Mouse (Mus musculus): ENCODE measurements at regions not wholly inside any gene's neighbourhood (a gene's known extent, or its start where the extent isn't known, plus 50 kb on each side); places are given as distances from the start of the nearest gene placed in this dataset.

DNA sequence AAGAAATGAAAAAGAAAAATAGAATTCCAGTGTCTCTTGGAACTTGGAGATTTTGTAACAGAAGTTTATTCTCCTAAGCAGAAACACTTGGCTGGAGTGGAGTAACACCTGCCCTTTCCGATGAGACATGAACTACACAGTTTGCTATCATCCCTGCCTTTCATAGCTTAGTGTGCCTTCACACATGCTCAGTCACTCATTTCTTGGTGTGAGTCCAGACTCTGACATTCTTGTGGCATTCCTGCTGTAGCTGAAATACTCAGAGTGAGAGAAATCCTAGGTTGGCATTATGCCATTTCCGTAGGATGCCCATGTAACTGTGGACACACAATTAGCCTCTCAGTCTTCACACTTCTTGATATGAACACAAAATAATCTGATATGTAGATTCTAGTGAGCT is 318.2 kb downstream of the Gsdmc2 start:
- H3K4me1 ChIP-seq (ENCODE audit: control insufficient read depth, insufficient read depth, low read length) = no peaks in the 10 kb centered on the region
- ATAC-seq (ENCODE audit: low read depth) = no peak
- H3K4me2 ChIP-seq (ENCODE audit: low read depth, low read length) = no peak overlapping the region
- H3K27me3 ChIP-seq (ENCODE audit: control insufficient read depth, insufficient read depth, low read length) = no peaks in the 10 kb centered on the region
- H3K9me3 ChIP-seq (ENCODE audit: control insufficient read depth, low read length) = no peaks in the 10 kb centered on the region
- H3K36me3 ChIP-seq (ENCODE audit: control insufficient read depth, insufficient read depth, low read length) = no peaks in the 10 kb centered on the region
- H3K4me3 ChIP-seq (ENCODE audit: low read depth, low read length) = no peak overlapping the region
- WGBS = 91% methylated on average over 2 of the region's 2 CpGs
- no peak overlapping the region for H3K9ac ChIP-seq (replicated peaks; ENCODE audit: low read depth, low read length)
- H3K27ac ChIP-seq (ENCODE audit: low read depth, low read length) = no peak overlapping the region

DNA sequence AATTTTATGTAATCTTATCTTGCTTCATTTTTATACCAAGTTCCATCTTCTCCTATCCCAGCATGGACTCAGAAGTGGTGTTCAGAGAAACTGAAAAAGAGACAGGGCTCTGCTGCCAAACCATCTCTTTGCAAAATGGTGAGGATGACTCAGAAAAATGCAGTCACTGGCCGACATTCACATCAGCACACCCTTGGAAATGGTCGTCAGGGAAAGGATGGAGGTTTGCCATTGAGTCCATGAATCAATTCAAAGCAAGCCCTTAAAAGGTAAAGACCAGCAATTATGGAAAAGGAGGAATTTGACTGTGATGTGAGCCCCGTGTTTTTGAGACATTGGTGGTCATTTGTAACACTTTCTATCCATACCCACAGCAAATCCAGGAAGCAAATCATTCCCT is 327.7 kb downstream of the Gsdmc2 start:
- Histone ChIP-seq H3K4me2 (ENCODE audit: low read depth, low read length) (no peak overlapping the region), H3K27me3 (ENCODE audit: control insufficient read depth, insufficient read depth, low read length) (no peaks in the 10 kb centered on the region), H3K9me3 (ENCODE audit: control insufficient read depth, low read length) (no peaks in the 10 kb centered on the region), H3K4me3 (ENCODE audit: low read depth, low read length) (no peak overlapping the region), H3K9ac (replicated peaks; ENCODE audit: low read depth, low read length) (no peak overlapping the region), H3K4me1 (ENCODE audit: control insufficient read depth, insufficient read depth, low read length) (no peaks in the 10 kb centered on the region), H3K27ac (ENCODE audit: low read depth, low read length) (no peak overlapping the region), H3K36me3 (ENCODE audit: control insufficient read depth, insufficient read depth, low read length) (no peaks in the 10 kb centered on the region)
- 67% methylated on average over 3 of the region's 3 CpGs for WGBS
- ATAC-seq (ENCODE audit: low read depth) = no peak

DNA sequence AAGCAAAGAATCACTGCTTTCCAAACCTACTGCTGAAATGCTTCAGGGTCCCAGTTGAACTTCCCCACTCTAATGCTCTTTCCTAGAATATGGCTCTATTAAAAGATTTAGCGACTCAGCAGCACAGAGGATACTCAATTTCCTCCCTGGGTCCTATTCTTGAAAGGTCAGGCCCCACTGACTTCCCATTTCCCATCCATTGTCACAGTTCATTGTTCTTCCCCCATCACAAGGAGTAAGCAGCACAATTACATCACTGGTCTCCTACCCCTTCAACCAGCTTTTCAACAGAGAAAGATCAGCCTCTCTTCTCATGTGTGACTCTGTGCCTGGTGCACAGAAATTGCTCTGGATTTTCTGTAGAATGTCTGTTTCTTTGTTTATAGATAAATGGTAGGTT is 344.5 kb downstream of the Gsdmc2 start:
- H3K9ac ChIP-seq (replicated peaks; ENCODE audit: low read depth, low read length) = no peak overlapping the region
- no peak overlapping the region for H3K4me3 ChIP-seq (ENCODE audit: low read depth, low read length)
- ATAC-seq (ENCODE audit: low read depth) = no peak
- no peak overlapping the region for H3K4me2 ChIP-seq (ENCODE audit: low read depth, low read length)
- WGBS = 50% methylated on average over 1 of the region's 1 CpGs
- H3K9me3 ChIP-seq (ENCODE audit: control insufficient read depth, low read length) = no peaks in the 10 kb centered on the region
- no peaks in the 10 kb centered on the region for H3K27me3 ChIP-seq (ENCODE audit: control insufficient read depth, insufficient read depth, low read length)
- H3K27ac ChIP-seq (ENCODE audit: low read depth, low read length) = no peak overlapping the region
- no peaks in the 10 kb centered on the region for H3K4me1 ChIP-seq (ENCODE audit: control insufficient read depth, insufficient read depth, low read length)
- H3K36me3 ChIP-seq (ENCODE audit: control insufficient read depth, insufficient read depth, low read length) = no peaks in the 10 kb centered on the region

DNA sequence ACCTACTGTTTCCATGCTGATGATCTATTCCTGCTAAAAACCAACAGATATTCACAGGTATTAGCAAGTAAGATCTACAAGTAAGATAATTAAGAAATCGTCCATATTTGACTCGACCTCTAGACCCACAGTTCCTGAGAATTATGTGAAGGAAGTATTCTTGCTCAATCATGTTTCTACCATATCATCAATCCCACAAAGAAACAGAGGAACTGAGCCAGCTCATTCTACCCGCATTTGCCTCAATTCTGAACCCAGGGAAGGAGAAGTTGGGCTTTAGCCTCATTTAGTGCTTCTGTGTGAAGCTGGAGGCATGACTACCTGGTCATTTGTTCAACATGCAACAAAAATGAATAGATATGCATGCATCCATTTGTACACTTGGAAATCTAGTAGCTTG is 346.5 kb downstream of the Gsdmc2 start:
- WGBS = 91% methylated on average over 3 of the region's 3 CpGs
- Histone ChIP-seq H3K9ac (replicated peaks; ENCODE audit: low read depth, low read length) (no peak overlapping the region), H3K27ac (ENCODE audit: low read depth, low read length) (no peak overlapping the region), H3K4me3 (ENCODE audit: low read depth, low read length) (no peak overlapping the region), H3K4me2 (ENCODE audit: low read depth, low read length) (no peak overlapping the region), H3K36me3 (ENCODE audit: control insufficient read depth, insufficient read depth, low read length) (no peaks in the 10 kb centered on the region), H3K4me1 (ENCODE audit: control insufficient read depth, insufficient read depth, low read length) (no peaks in the 10 kb centered on the region), H3K27me3 (ENCODE audit: control insufficient read depth, insufficient read depth, low read length) (no peaks in the 10 kb centered on the region), H3K9me3 (ENCODE audit: control insufficient read depth, low read length) (no peaks in the 10 kb centered on the region)
- no peak for ATAC-seq (ENCODE audit: low read depth)

DNA sequence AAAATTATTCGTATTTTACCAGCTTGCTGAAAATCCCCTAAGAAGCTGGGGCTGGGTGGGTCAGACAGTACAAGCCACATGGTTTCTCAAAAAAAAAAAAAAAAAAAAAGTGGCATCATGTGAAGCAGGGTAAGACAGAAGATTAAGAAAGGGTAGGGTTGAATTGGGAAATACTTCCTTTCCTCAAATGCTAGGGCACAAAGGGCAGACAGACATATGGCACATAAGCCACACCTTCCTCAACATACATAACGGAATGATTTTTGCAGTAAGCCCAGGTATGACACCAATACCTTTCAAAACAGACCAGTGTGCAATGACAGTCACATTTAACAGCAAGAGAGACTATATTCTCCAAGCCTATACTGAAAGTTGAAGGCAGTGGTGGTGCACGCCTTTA is 347.8 kb downstream of the Gsdmc2 start:
- no peak overlapping the region for H3K27ac ChIP-seq (ENCODE audit: low read depth, low read length)
- no peak overlapping the region for H3K9ac ChIP-seq (replicated peaks; ENCODE audit: low read depth, low read length)
- H3K4me1 ChIP-seq (ENCODE audit: control insufficient read depth, insufficient read depth, low read length) = no peaks in the 10 kb centered on the region
- H3K27me3 ChIP-seq (ENCODE audit: control insufficient read depth, insufficient read depth, low read length) = no peaks in the 10 kb centered on the region
- no peak overlapping the region for H3K4me3 ChIP-seq (ENCODE audit: low read depth, low read length)
- H3K4me2 ChIP-seq (ENCODE audit: low read depth, low read length) = no peak overlapping the region
- H3K9me3 ChIP-seq (ENCODE audit: control insufficient read depth, low read length) = no peaks in the 10 kb centered on the region; the same call in 1 of the 2 replicates
- no peak for ATAC-seq (ENCODE audit: low read depth)
- no peaks in the 10 kb centered on the region for H3K36me3 ChIP-seq (ENCODE audit: control insufficient read depth, insufficient read depth, low read length)
- WGBS = 95% methylated on average over 3 of the region's 3 CpGs

DNA sequence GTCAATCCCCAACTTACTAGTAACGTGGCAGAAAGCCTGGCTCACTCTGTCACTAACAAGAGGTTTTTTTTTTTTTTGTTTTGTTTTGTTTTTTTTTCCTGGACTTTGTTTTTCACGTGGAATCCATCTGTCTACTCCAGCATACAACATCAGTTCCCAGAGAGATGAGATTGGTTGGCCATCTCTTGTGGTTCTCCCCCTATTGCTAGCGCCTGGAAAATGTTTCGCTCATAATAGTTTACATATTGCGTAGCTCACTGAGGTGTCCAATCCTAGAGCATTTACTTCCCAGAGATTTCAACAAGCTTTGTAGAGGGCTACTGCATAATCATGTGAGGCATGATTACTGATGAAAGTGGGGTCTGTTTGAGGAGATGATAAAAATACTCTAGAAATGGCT is 360.1 kb downstream of the Gsdmc2 start:
- Histone ChIP-seq H3K4me2 (ENCODE audit: low read depth, low read length) (no peak overlapping the region), H3K4me1 (ENCODE audit: control insufficient read depth, insufficient read depth, low read length) (no peaks in the 10 kb centered on the region), H3K9me3 (ENCODE audit: control insufficient read depth, low read length) (no peaks in the 10 kb centered on the region), H3K9ac (replicated peaks; ENCODE audit: low read depth, low read length) (no peak overlapping the region), H3K4me3 (ENCODE audit: low read depth, low read length) (no peak overlapping the region), H3K36me3 (ENCODE audit: control insufficient read depth, insufficient read depth, low read length) (no peaks in the 10 kb centered on the region), H3K27me3 (ENCODE audit: control insufficient read depth, insufficient read depth, low read length) (no peaks in the 10 kb centered on the region), H3K27ac (ENCODE audit: low read depth, low read length) (no peak overlapping the region)
- ATAC-seq (ENCODE audit: low read depth) = no peak
- 82% methylated on average over 5 of the region's 5 CpGs for WGBS

DNA sequence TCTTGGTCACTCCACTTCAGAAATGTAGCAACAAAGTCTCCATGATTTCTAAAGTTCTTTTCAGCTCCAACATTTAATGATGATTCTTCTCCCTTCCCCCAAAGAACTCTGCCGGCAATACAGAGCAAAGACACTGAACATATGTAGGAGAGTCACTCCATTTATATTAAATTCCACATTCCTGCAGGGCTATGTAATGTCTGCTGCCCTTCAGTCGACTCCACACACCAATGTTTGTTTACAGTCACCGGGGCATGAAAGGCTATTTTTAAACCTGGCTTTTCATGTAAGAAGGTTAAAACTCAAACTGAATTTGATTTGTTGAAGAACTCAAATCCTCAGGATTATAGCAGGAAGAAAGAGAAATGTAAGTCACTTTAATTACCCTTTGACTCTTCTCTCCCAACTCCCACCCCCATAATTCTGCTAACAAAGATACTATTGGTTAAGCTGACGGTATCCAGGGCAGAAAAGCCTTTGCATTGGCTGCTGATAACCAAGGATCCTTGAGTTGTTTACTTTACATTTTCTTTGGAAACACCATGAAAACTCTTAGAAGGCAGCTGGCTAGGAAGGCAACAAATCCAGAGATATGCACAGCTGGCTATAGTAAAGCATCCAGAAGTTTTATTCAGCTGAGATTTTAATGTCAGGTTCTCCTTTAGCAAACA is 360.6 kb downstream of the Gsdmc2 start:
- no peaks in the 10 kb centered on the region for H3K9me3 ChIP-seq (ENCODE audit: control insufficient read depth, low read length)
- 60% methylated on average over 4 of the region's 4 CpGs for WGBS
- H3K36me3 ChIP-seq (ENCODE audit: control insufficient read depth, insufficient read depth, low read length) = no peaks in the 10 kb centered on the region
- no peaks in the 10 kb centered on the region for H3K4me1 ChIP-seq (ENCODE audit: control insufficient read depth, insufficient read depth, low read length)
- H3K27me3 ChIP-seq (ENCODE audit: control insufficient read depth, insufficient read depth, low read length) = no peaks in the 10 kb centered on the region
- no peak overlapping the region for H3K9ac ChIP-seq (replicated peaks; ENCODE audit: low read depth, low read length)
- H3K4me3 ChIP-seq (ENCODE audit: low read depth, low read length) = no peak overlapping the region
- no peak overlapping the region for H3K4me2 ChIP-seq (ENCODE audit: low read depth, low read length)
- H3K27ac ChIP-seq (ENCODE audit: low read depth, low read length) = no peak overlapping the region
- no peak for ATAC-seq (ENCODE audit: low read depth)

DNA sequence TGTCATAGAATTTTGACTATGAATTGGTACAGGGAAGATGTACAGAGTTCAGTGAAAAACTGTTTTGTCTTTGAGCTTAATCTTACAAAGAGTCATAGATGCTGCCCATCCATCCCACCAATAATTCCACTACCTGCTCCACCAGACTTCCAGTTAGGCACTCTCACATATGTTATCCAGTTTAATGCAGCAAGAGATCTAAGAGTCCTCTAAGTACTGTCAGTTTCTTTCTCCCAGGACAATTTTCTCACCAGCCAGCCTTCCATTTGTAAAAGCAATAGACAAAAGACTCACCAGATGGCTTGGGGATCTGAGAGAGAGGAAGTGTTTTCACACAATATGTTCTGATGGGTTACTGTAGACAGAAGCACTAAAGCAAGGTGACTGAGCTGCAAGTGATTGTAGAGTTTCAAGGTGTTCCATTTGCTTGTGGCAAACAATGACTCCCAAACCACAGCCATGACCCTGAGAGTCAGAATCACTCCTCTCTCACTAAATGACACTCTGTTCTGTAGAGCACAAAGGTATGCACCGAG is 365.6 kb downstream of the Gsdmc2 start:
- Histone ChIP-seq H3K9ac (replicated peaks; ENCODE audit: low read depth, low read length) (no peak overlapping the region), H3K36me3 (ENCODE audit: control insufficient read depth, insufficient read depth, low read length) (no peaks in the 10 kb centered on the region), H3K4me2 (ENCODE audit: low read depth, low read length) (no peak overlapping the region), H3K27ac (ENCODE audit: low read depth, low read length) (no peak overlapping the region), H3K27me3 (ENCODE audit: control insufficient read depth, insufficient read depth, low read length) (no peaks in the 10 kb centered on the region), H3K4me3 (ENCODE audit: low read depth, low read length) (no peak overlapping the region), H3K4me1 (ENCODE audit: control insufficient read depth, insufficient read depth, low read length) (no peaks in the 10 kb centered on the region), H3K9me3 (ENCODE audit: control insufficient read depth, low read length) (no peaks in the 10 kb centered on the region)
- ATAC-seq (ENCODE audit: low read depth) = no peak
- 78% methylated on average over 1 of the region's 1 CpGs for WGBS

DNA sequence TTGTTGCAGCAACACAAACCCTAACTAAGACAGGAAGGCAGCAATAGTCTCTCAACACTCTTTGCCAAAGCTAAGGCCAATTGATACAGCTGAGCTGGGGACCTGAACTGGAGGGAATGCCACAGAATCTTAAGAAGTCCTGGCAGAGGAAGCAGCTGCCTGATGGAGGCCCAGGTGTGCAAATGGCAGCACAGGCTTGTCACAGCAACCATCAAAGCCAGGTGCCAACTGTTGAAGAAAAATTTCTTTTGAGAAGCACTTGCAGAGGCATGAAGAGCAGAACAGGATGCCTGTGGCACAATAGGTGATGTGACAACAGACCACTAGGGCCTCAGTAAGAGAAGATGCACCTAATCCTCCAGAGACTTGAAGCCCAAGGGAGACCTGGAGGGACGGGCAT is 378.1 kb downstream of the Gsdmc2 start:
- H3K36me3 ChIP-seq (ENCODE audit: control insufficient read depth, insufficient read depth, low read length) = no peaks in the 10 kb centered on the region
- no peak overlapping the region for H3K4me3 ChIP-seq (ENCODE audit: low read depth, low read length)
- WGBS = 80% methylated on average over 1 of the region's 1 CpGs
- no peaks in the 10 kb centered on the region for H3K4me1 ChIP-seq (ENCODE audit: control insufficient read depth, insufficient read depth, low read length)
- no peak for ATAC-seq (ENCODE audit: low read depth)
- H3K4me2 ChIP-seq (ENCODE audit: low read depth, low read length) = no peak overlapping the region
- no peak overlapping the region for H3K27ac ChIP-seq (ENCODE audit: low read depth, low read length)
- no peaks in the 10 kb centered on the region for H3K27me3 ChIP-seq (ENCODE audit: control insufficient read depth, insufficient read depth, low read length)
- H3K9me3 ChIP-seq (ENCODE audit: control insufficient read depth, low read length) = no peaks in the 10 kb centered on the region
- H3K9ac ChIP-seq (replicated peaks; ENCODE audit: low read depth, low read length) = no peak overlapping the region

Data from neural tube, embryonic 14.5 days (tissue).